12 mouse cellular contexts compared by ENCODE assay signal in genomic region chr15:99865494-99865941, GRCm38 (mm10). TPM values are rescaled to one million over a fixed set of nuclear protein-coding genes. Genes with fewer than 3 reads are reported as not detected.
DNase-seq lines count a peak whose midpoint lies in the region; ATAC-seq and TF ChIP-seq lines count a peak whose summit lies in the region.
"Had no signal": no experiment of that assay in that cellular context is flagged by ENCODE, and none has a peak within 500 bp of the region (broad histone marks: within the 10 kb centered on the region; RNA-seq: fewer than 3 reads in every experiment).

No protein-coding gene starts in this region.

- no peaks in the 10 kb centered on the region for H3K27me3 ChIP-seq in embryonic facial prominence, embryonic 13.5 days
- no peaks in the 10 kb centered on the region for H3K27me3 ChIP-seq in embryonic facial prominence, embryonic 10.5 days (replicated peaks; ENCODE audit: low read depth, poor library complexity, severe bottlenecking)
- no peaks in the 10 kb centered on the region for H3K27me3 ChIP-seq in kidney, embryonic 16.5 days (ENCODE audit: insufficient read depth, low read length)
- H3K27me3 ChIP-seq in testis, adult 2 months (ENCODE audit: control insufficient read depth, insufficient read depth, low read length): no peaks in the 10 kb centered on the region
- H3K27me3 ChIP-seq: midbrain, embryonic 12.5 days had no signal

- no peaks in the 10 kb centered on the region for H3K9me3 ChIP-seq in embryonic facial prominence, embryonic 13.5 days
- H3K9me3 ChIP-seq in embryonic facial prominence, embryonic 10.5 days: no peaks in the 10 kb centered on the region
- H3K9me3 ChIP-seq in kidney, embryonic 16.5 days (ENCODE audit: low read length): no peaks in the 10 kb centered on the region
- H3K9me3 ChIP-seq: midbrain, embryonic 12.5 days had no signal

- peak; percentile 68; the same call in 1 of the 2 replicates for TF ChIP-seq POLR2A in testis, adult 2 months (IDR thresholded peaks at IDR 0.05; ENCODE audit: control insufficient read depth, low read depth, low read length)

- 0 out of 2 replicates have a peak, but pooled peaks cover 9% of the 10 kb centered on the region for H3K4me1 ChIP-seq in embryonic facial prominence, embryonic 13.5 days
- peaks cover 15% of the 10 kb centered on the region for H3K4me1 ChIP-seq in embryonic facial prominence, embryonic 10.5 days
- H3K4me1 ChIP-seq in kidney, embryonic 16.5 days (ENCODE audit: insufficient read depth, low read length): peaks cover 42% of the 10 kb centered on the region
- H3K4me1 ChIP-seq in testis, adult 2 months (ENCODE audit: control insufficient read depth, insufficient read depth, low read length): peaks cover 16% of the 10 kb centered on the region

- H3K9ac ChIP-seq in embryonic facial prominence, embryonic 13.5 days: no peak overlapping the region
- H3K9ac ChIP-seq in kidney, embryonic 16.5 days (replicated peaks; ENCODE audit: low read length): no peak overlapping the region
- H3K9ac ChIP-seq: liver, embryonic 14.5 days; midbrain, embryonic 12.5 days had no signal

- no peak for TF ChIP-seq CTCF in testis, adult 2 months (IDR thresholded peaks at IDR 0.05; ENCODE audit: control insufficient read depth, insufficient read depth, insufficient replicate concordance, low read depth, low read length)

- no peaks in the 10 kb centered on the region for H3K36me3 ChIP-seq in embryonic facial prominence, embryonic 13.5 days
- no peaks in the 10 kb centered on the region for H3K36me3 ChIP-seq in embryonic facial prominence, embryonic 10.5 days (replicated peaks)
- no peaks in the 10 kb centered on the region for H3K36me3 ChIP-seq in kidney, embryonic 16.5 days (ENCODE audit: insufficient read depth, low read length)
- no peaks in the 10 kb centered on the region for H3K36me3 ChIP-seq in testis, adult 2 months (ENCODE audit: control insufficient read depth, insufficient read depth, low read length)
- H3K36me3 ChIP-seq: midbrain, embryonic 12.5 days had no signal

- no peak overlapping the region for H3K4me3 ChIP-seq in embryonic facial prominence, embryonic 13.5 days
- no peak overlapping the region for H3K4me3 ChIP-seq in embryonic facial prominence, embryonic 10.5 days
- H3K4me3 ChIP-seq in kidney, embryonic 16.5 days (ENCODE audit: low read length): no peak overlapping the region
- peak overlapping the region; percentile 91 for H3K4me3 ChIP-seq in testis, adult 2 months (ENCODE audit: control insufficient read depth, low read depth, low read length)
- H3K4me3 ChIP-seq: midbrain, embryonic 12.5 days had no signal

- 0 out of 2 replicates have a peak overlapping the region, but pooled peaks have one; percentile 1 for H3K27ac ChIP-seq in embryonic facial prominence, embryonic 13.5 days
- H3K27ac ChIP-seq in embryonic facial prominence, embryonic 10.5 days (replicated peaks): no peak overlapping the region
- peak overlapping the region; percentile 39; the same call in 1 of the 2 replicates for H3K27ac ChIP-seq in kidney, embryonic 16.5 days (ENCODE audit: low read length)
- H3K27ac ChIP-seq in testis, adult 2 months (ENCODE audit: control insufficient read depth, insufficient read depth, low read depth, low read length): peak overlapping the region; percentile 78
- H3K27ac ChIP-seq: hindbrain, postnatal 0 days; liver, embryonic 14.5 days; midbrain, embryonic 12.5 days had no signal

- ATAC-seq in embryonic facial prominence, embryonic 13.5 days (ENCODE audit: insufficient number of reproducible peaks, insufficient read depth, low FRiP score, low TSS enrichment, low read depth): no peak
- ATAC-seq in kidney, embryonic 16.5 days (ENCODE audit: low FRiP score, low TSS enrichment): no peak
- ATAC-seq: forebrain, embryonic 16.5 days; hindbrain, postnatal 0 days had no signal

- DNase-seq in embryonic facial prominence, embryonic 10.5 days (ENCODE audit: low spot score): no peak
- DNase-seq in kidney, postnatal 25 days: no peak
- DNase-seq in testis, postnatal 14 days (ENCODE audit: low spot score): no peak
- DNase-seq in yolk sac, embryonic 10.5 days (ENCODE audit: low spot score): peak; percentile 74
- DNase-seq in frontal cortex, postnatal 14 days (ENCODE audit: low spot score in 2 of 2): no peak

- H3K4me2 ChIP-seq in embryonic facial prominence, embryonic 13.5 days: no peak overlapping the region
- no peak overlapping the region for H3K4me2 ChIP-seq in kidney, embryonic 16.5 days (replicated peaks; ENCODE audit: low read depth, low read length)
- H3K4me2 ChIP-seq: midbrain, embryonic 12.5 days had no signal

- WGBS in embryonic facial prominence, embryonic 13.5 days: 91% methylated on average over 20 of the region's 20 CpGs
- WGBS in embryonic facial prominence, embryonic 10.5 days: 90% methylated on average over 20 of the region's 20 CpGs
- 88% methylated on average over 20 of the region's 20 CpGs for WGBS in kidney, embryonic 16.5 days

RNA-seq across cellular contexts. Expression of gene Lima1, which starts 9.7 kb away (rescaled TPM):
- 98.4 and 105 TPM in 2 replicates for polyA plus RNA-seq in embryonic facial prominence, embryonic 13.5 days (2015; fragmentation: Nextera tagmentation; extraction: Ambion mirVana)
- polyA plus RNA-seq in embryonic facial prominence, embryonic 10.5 days (2016; fragmentation: Nextera tagmentation; extraction: Ambion mirVana): 62.3 and 65.4 TPM in 2 replicates
- polyA plus RNA-seq in kidney, embryonic 16.5 days (2015; fragmentation: Nextera tagmentation; extraction: Ambion mirVana): 54.7 and 62.1 TPM in 2 replicates
- 3.8 and 4.1 TPM in 2 replicates for polyA plus RNA-seq in testis, adult 2 months (2012; rRNA removed)

Comparison
In these comparisons a context has a peak if more than half of its experiments do, and no peak if none do; other contexts are left out.
1. RNA of gene Lima1, which starts 9.7 kb away (polyA plus RNA-seq): 98.4 to 105 TPM in embryonic facial prominence, embryonic 13.5 days, 62.3 to 65.4 TPM in embryonic facial prominence, embryonic 10.5 days and 54.7 to 62.1 TPM in kidney, embryonic 16.5 days; 3.8 to 4.1 TPM in testis, adult 2 months; every median in the first group is over 10 times any median in the second.